10 mouse cellular contexts compared by ENCODE assay signal in genomic region chr4:140358103-140358502, GRCm38 (mm10).
DNase-seq lines count a peak whose midpoint lies in the region; ATAC-seq and TF ChIP-seq lines count a peak whose summit lies in the region.
"Had no signal": no experiment of that assay in that cellular context is flagged by ENCODE, and none has a peak within 500 bp of the region (broad histone marks: within the 10 kb centered on the region; RNA-seq: fewer than 3 reads in every experiment).

No protein-coding gene starts in this region.

- H3K4me2 ChIP-seq in hindbrain, embryonic 12.5 days (replicated peaks), result no peak overlapping the region
- H3K4me2 ChIP-seq: heart, embryonic 15.5 days; neural tube, embryonic 13.5 days had no signal

- in situ Hi-C loops in ES-E14 (cut with MboI; ENCODE audit: low sequenced_read_pairs in 2 of 2, unreplicated experiment in 2 of 2), result no loop called here

- peak; percentile 85 for DNase-seq in hindbrain, embryonic 10.5 days (ENCODE audit: low spot score)
- DNase-seq in ES-E14 (ENCODE audit: low read depth, low spot score), result peak; percentile 75
- peak; percentile 15 for DNase-seq in c-Kit-positive CD71-positive TER-119-positive erythroid progenitor cells, embryonic 14.5 days (ENCODE audit: low spot score)
- DNase-seq in hindlimb bud, embryonic 11.5 days (ENCODE audit: extremely low spot score, low read depth, low spot score), result peak; percentile 85
- DNase-seq in lung, postnatal 36 days, result peak; percentile 58
- DNase-seq in urinary bladder, adult 18-20 months (ENCODE audit: low spot score in 2 of 2), result peak; percentile 33 to 68
- no peak for DNase-seq in cerebellum, adult 9-11 months

- H3K27me3 ChIP-seq in hindbrain, embryonic 10.5 days (ENCODE audit: insufficient read depth, poor library complexity, severe bottlenecking), result no peaks in the 10 kb centered on the region
- H3K27me3 ChIP-seq in hindbrain, embryonic 12.5 days, result no peaks in the 10 kb centered on the region; the same call in 1 of the 2 replicates
- H3K27me3 ChIP-seq: heart, embryonic 15.5 days had no signal

- H3K36me3 ChIP-seq in hindbrain, embryonic 10.5 days, result no peaks in the 10 kb centered on the region
- no peaks in the 10 kb centered on the region for H3K36me3 ChIP-seq in hindbrain, embryonic 12.5 days
- no peaks in the 10 kb centered on the region for H3K36me3 ChIP-seq in ES-E14 (ENCODE audit: control insufficient read depth, insufficient read depth, low read length, poor library complexity, severe bottlenecking)
- H3K36me3 ChIP-seq: heart, embryonic 15.5 days; neural tube, embryonic 13.5 days had no signal

- no peak overlapping the region for H3K4me3 ChIP-seq in hindbrain, embryonic 10.5 days
- H3K4me3 ChIP-seq in hindbrain, embryonic 12.5 days, result no peak overlapping the region
- no peak overlapping the region for H3K4me3 ChIP-seq in ES-E14 (ENCODE audit: insufficient read depth in 1 of 2, low read depth in 1 of 2, low read length in 2 of 2, poor library complexity in 1 of 2, severe bottlenecking in 1 of 2)
- H3K4me3 ChIP-seq: heart, embryonic 15.5 days; neural tube, embryonic 13.5 days had no signal

- 8% methylated on average over 5 of the region's 5 CpGs for WGBS in hindbrain, embryonic 10.5 days
- WGBS in hindbrain, embryonic 12.5 days, result 8% methylated on average over 5 of the region's 5 CpGs

- no peak overlapping the region for H3K9ac ChIP-seq in hindbrain, embryonic 12.5 days
- H3K9ac ChIP-seq in ES-E14 (ENCODE audit: insufficient read depth, low read depth, low read length, poor library complexity, severe bottlenecking), result no peak overlapping the region
- H3K9ac ChIP-seq: heart, embryonic 15.5 days; neural tube, embryonic 13.5 days had no signal

- ATAC-seq in hindbrain, embryonic 12.5 days (ENCODE audit: low FRiP score), result no peak

- H3K9me3 ChIP-seq in hindbrain, embryonic 10.5 days, result no peaks in the 10 kb centered on the region
- H3K9me3 ChIP-seq in hindbrain, embryonic 12.5 days (replicated peaks), result no peaks in the 10 kb centered on the region
- no peaks in the 10 kb centered on the region for H3K9me3 ChIP-seq in ES-E14 (ENCODE audit: control insufficient read depth, insufficient read depth, low read depth, low read length)
- H3K9me3 ChIP-seq: heart, embryonic 15.5 days; neural tube, embryonic 13.5 days had no signal

- H3K4me1 ChIP-seq in hindbrain, embryonic 10.5 days (replicated peaks), result peaks cover 8% of the 10 kb centered on the region
- peaks cover 5% of the 10 kb centered on the region; the same call in 1 of the 2 replicates for H3K4me1 ChIP-seq in hindbrain, embryonic 12.5 days
- no peaks in the 10 kb centered on the region for H3K4me1 ChIP-seq in ES-E14 (ENCODE audit: control insufficient read depth in 2 of 2, insufficient read depth in 2 of 2, low read length in 2 of 2, poor library complexity in 1 of 2)
- H3K4me1 ChIP-seq: heart, embryonic 15.5 days had no signal

- no peak overlapping the region for H3K27ac ChIP-seq in hindbrain, embryonic 10.5 days
- no peak overlapping the region for H3K27ac ChIP-seq in hindbrain, embryonic 12.5 days
- H3K27ac ChIP-seq in ES-E14 (ENCODE audit: insufficient read depth, low read depth, low read length, poor library complexity, severe bottlenecking), result no peak overlapping the region
- H3K27ac ChIP-seq: heart, embryonic 15.5 days; neural tube, embryonic 13.5 days had no signal

TF ChIP-seq in ES-E14, 5 proteins besides CTCF, POLR2A, EP300 and RAD21:
- TF ChIP-seq HCFC1 (IDR thresholded peaks at IDR 0.05; ENCODE audit: borderline replicate concordance, insufficient read depth, low read length) (no peak), MAFK (IDR thresholded peaks at IDR 0.05; ENCODE audit: insufficient read depth, low read depth, low read length) (no peak), ZC3H11A (IDR thresholded peaks at IDR 0.05; ENCODE audit: borderline replicate concordance, low read depth, low read length) (no peak), ZNF384 (IDR thresholded peaks at IDR 0.05; ENCODE audit: low read depth, low read length) (no peak), CHD2 (IDR thresholded peaks at IDR 0.05; ENCODE audit: low read depth, low read length) (no peak)
